Mouse (Mus musculus): ENCODE measurements at regions not wholly inside any gene's neighbourhood (a gene's known extent, or its start where the extent isn't known, plus 50 kb on each side); places are given as distances from the start of the nearest gene placed in this dataset.

GRCm38 (mm10) chr16:39650616-39651015 lies 333.5 kb upstream of the Lsamp start:
- DNase-seq (ENCODE audit: low spot score in 2 of 2) = peak; percentile 7 to 48

GRCm38 (mm10) chr16:39667905-39668304 lies 316.3 kb upstream of the Lsamp start:
- no peak for DNase-seq (ENCODE audit: low spot score in 2 of 2)

- no peak for DNase-seq (ENCODE audit: low spot score in 2 of 2)
Observed at GRCm38 (mm10) chr16:39672096-39672985, 311.8 kb upstream of the Lsamp start.

GRCm38 (mm10) chr16:39675775-39676174 lies 308.4 kb upstream of the Lsamp start:
- peak in 1 of 2 experiments; percentile 31 for DNase-seq (ENCODE audit: low spot score in 2 of 2)

- DNase-seq (ENCODE audit: low spot score in 2 of 2) = no peak
Observed at GRCm38 (mm10) chr16:39678285-39678684, 305.9 kb upstream of the Lsamp start.

- DNase-seq (ENCODE audit: low spot score in 2 of 2) = no peak
Observed at GRCm38 (mm10) chr16:39693061-39693460, 291.1 kb upstream of the Lsamp start.

- no peak for DNase-seq (ENCODE audit: low spot score in 2 of 2)
Observed at GRCm38 (mm10) chr16:39695855-39696254, 288.3 kb upstream of the Lsamp start.

GRCm38 (mm10) chr16:39699201-39699600 lies 285.0 kb upstream of the Lsamp start:
- DNase-seq (ENCODE audit: low spot score in 2 of 2) = no peak

GRCm38 (mm10) chr16:39706131-39706530 lies 278.0 kb upstream of the Lsamp start:
- DNase-seq (ENCODE audit: low spot score in 2 of 2) = no peak

GRCm38 (mm10) chr16:39709387-39710039 lies 274.6 kb upstream of the Lsamp start:
- no peak for DNase-seq (ENCODE audit: low spot score in 2 of 2)

- DNase-seq (ENCODE audit: low spot score in 2 of 2) = peak in 1 of 2 experiments; percentile 25
Observed at GRCm38 (mm10) chr16:39727586-39727985, 256.6 kb upstream of the Lsamp start.

- no peak for DNase-seq (ENCODE audit: low spot score in 2 of 2)
Observed at GRCm38 (mm10) chr16:39746041-39746736, 238.0 kb upstream of the Lsamp start.

- DNase-seq (ENCODE audit: low spot score in 2 of 2) = peak; percentile 23 to 61
Observed at GRCm38 (mm10) chr16:39751748-39752147, 232.4 kb upstream of the Lsamp start.

GRCm38 (mm10) chr16:39801063-39801462 lies 183.1 kb upstream of the Lsamp start:
- DNase-seq (ENCODE audit: low spot score in 2 of 2) = no peak

- DNase-seq (ENCODE audit: low spot score in 2 of 2) = no peak
Observed at GRCm38 (mm10) chr16:39820131-39820530, 164.0 kb upstream of the Lsamp start.

- no peak for DNase-seq (ENCODE audit: low spot score in 2 of 2)
Observed at GRCm38 (mm10) chr16:39834241-39834640, 149.9 kb upstream of the Lsamp start.

GRCm38 (mm10) chr16:39881525-39881924 lies 102.6 kb upstream of the Lsamp start:
- no peak for DNase-seq (ENCODE audit: low spot score in 2 of 2)

GRCm38 (mm10) chr16:39887944-39888343 lies 96.2 kb upstream of the Lsamp start:
- no peak for DNase-seq (ENCODE audit: low spot score in 2 of 2)
